Mouse (Mus musculus) embryonic facial prominence, embryonic 12.5 days (tissue): ENCODE results near the gene 4933427D14Rik. TPM values are rescaled to one million over a fixed set of nuclear protein-coding genes. Genes with fewer than 3 reads are reported as not detected.

Source experiments
- ATAC-seq: fragments of 200-750 bp; cut with Nextera tagmentation; 2 replicates; pipeline ENCODE4 v1.8.0; 2017; ENCODE audit not compliant: insufficient number of reproducible peaks, insufficient read depth, low FRiP score, low TSS enrichment
- H3K27ac ChIP-seq: fragments of 300-500 bp; sonication (generic); 2 replicates; pipeline ENCODE4 v1.5.1; 2016; ENCODE audit warnings: mild to moderate bottlenecking
- H3K27me3 ChIP-seq: fragments of 300-500 bp; sonication (generic); 2 replicates; pipeline ENCODE4 v1.6.1; 2016; ENCODE audit warnings: mild to moderate bottlenecking, moderate library complexity
- H3K36me3 ChIP-seq: fragments of 300-500 bp; sonication (generic); 2 replicates; pipeline ENCODE4 v1.6.1; 2016; ENCODE audit warnings: mild to moderate bottlenecking
- H3K4me1 ChIP-seq: fragments of 300-500 bp; sonication (generic); 2 replicates; pipeline ENCODE4 v1.6.1; 2016
- H3K4me2 ChIP-seq: fragments of 300-500 bp; sonication (generic); replicated peaks from 2 replicates; pipeline ENCODE4 v1.6.1; 2016; ENCODE audit warnings: mild to moderate bottlenecking, moderate library complexity
- H3K4me3 ChIP-seq: fragments of 300-500 bp; sonication (generic); 2 replicates; pipeline ENCODE4 v1.5.1; 2016; ENCODE audit warnings: mild to moderate bottlenecking
- H3K9ac ChIP-seq: fragments of 300-500 bp; sonication (generic); 2 replicates; pipeline ENCODE4 v1.6.1; 2016; ENCODE audit warnings: mild to moderate bottlenecking, moderate library complexity
- H3K9me3 ChIP-seq: fragments of 300-500 bp; sonication (generic); 2 replicates; pipeline ENCODE4 v1.6.1; 2016; ENCODE audit warnings: mild to moderate bottlenecking, moderate library complexity
- WGBS: fragments of 180-500 bp; shearing (Covaris S2); methylation state at CpG from one replicate; pipeline ENCODE4 v1.1.7; 2016; 5-methylcytosine and 5-hydroxymethylcytosine counted together
- polyA plus RNA-seq: library from polyadenylated mRNA; unstranded; fragments of >200 nt; fragmentation: Nextera tagmentation; extraction: Ambion mirVana; gene quantifications from 2 replicates; pipeline ENCODE4 v1.2.1, GENCODE M21; 2016

Gene 4933427D14Rik
- polyA plus RNA-seq, 1 experiment from 2014 or later: 23.2 TPM

GRCm38 (mm10) chr11:72135383-72136158 is 71.7 kb downstream of the 4933427D14Rik start, which contains the start of gene Pitpnm3:
Gene Pitpnm3 (minus strand): TSS chr11:72135778.
- Histone ChIP-seq H3K4me1 (peaks cover 21% of the 10 kb centered on the region), H3K36me3 (no peaks in the 10 kb centered on the region), H3K27me3 (peaks cover 67% of the 10 kb centered on the region), H3K4me2 (peak within 1 kb of the TSS; percentile 99), H3K4me3 (peak within 1 kb of the TSS; percentile 60), H3K9ac (peak within 1 kb of the TSS; percentile 70), H3K9me3 (no peaks in the 10 kb centered on the region), H3K27ac (no peak within 1 kb of the TSS)
- WGBS: under 1% methylated on average over 98 of the region's 107 CpGs
- no peak for ATAC-seq

- WGBS: 12% methylated on average over 24 of the region's 24 CpGs
- peak overlapping the region; percentile 99 for H3K4me2 ChIP-seq
- peaks cover 28% of the 10 kb centered on the region for H3K4me1 ChIP-seq
- no peak for ATAC-seq
- H3K27ac ChIP-seq: no peak overlapping the region
- H3K9ac ChIP-seq: peak overlapping the region; percentile 70
- H3K4me3 ChIP-seq: peak overlapping the region; percentile 60
- H3K27me3 ChIP-seq: peaks cover 67% of the 10 kb centered on the region
- H3K9me3 ChIP-seq: no peaks in the 10 kb centered on the region
- no peaks in the 10 kb centered on the region for H3K36me3 ChIP-seq
Observed at GRCm38 (mm10) chr11:72134536-72135382, 72.5 kb downstream of the 4933427D14Rik start.

GRCm38 (mm10) chr11:72133075-72133474 is 74.2 kb downstream of the 4933427D14Rik start:
- Histone ChIP-seq H3K27me3 (peaks cover 59% of the 10 kb centered on the region), H3K27ac (no peak overlapping the region), H3K9me3 (no peaks in the 10 kb centered on the region), H3K9ac (no peak overlapping the region), H3K4me3 (no peak overlapping the region), H3K36me3 (no peaks in the 10 kb centered on the region), H3K4me2 (no peak overlapping the region), H3K4me1 (peaks cover 30% of the 10 kb centered on the region)
- ATAC-seq: no peak
- 62% methylated on average over 10 of the region's 10 CpGs for WGBS

- Histone ChIP-seq H3K36me3 (no peaks in the 10 kb centered on the region), H3K4me3 (no peak overlapping the region), H3K27me3 (peaks cover 51% of the 10 kb centered on the region), H3K27ac (no peak overlapping the region), H3K9me3 (no peaks in the 10 kb centered on the region), H3K9ac (no peak overlapping the region), H3K4me2 (no peak overlapping the region), H3K4me1 (peaks cover 33% of the 10 kb centered on the region)
- ATAC-seq: no peak
- WGBS: 18% methylated on average over 3 of the region's 3 CpGs
Observed at GRCm38 (mm10) chr11:72132266-72132665, 75.0 kb downstream of the 4933427D14Rik start.

- H3K36me3 ChIP-seq: no peaks in the 10 kb centered on the region
- no peak for ATAC-seq
- H3K4me2 ChIP-seq: no peak overlapping the region
- WGBS: 80% methylated on average over 1 of the region's 1 CpGs
- no peak overlapping the region for H3K4me3 ChIP-seq
- H3K27ac ChIP-seq: no peak overlapping the region
- peaks cover 33% of the 10 kb centered on the region for H3K4me1 ChIP-seq
- H3K27me3 ChIP-seq: peaks cover 45% of the 10 kb centered on the region
- no peak overlapping the region for H3K9ac ChIP-seq
- no peaks in the 10 kb centered on the region for H3K9me3 ChIP-seq
Observed at GRCm38 (mm10) chr11:72131697-72132096, 75.6 kb downstream of the 4933427D14Rik start.

- no peak overlapping the region for H3K4me3 ChIP-seq
- H3K36me3 ChIP-seq: no peaks in the 10 kb centered on the region
- no peak overlapping the region for H3K9ac ChIP-seq
- no peak overlapping the region for H3K27ac ChIP-seq
- ATAC-seq: no peak
- H3K27me3 ChIP-seq: peaks cover 37% of the 10 kb centered on the region
- H3K9me3 ChIP-seq: no peaks in the 10 kb centered on the region
- H3K4me2 ChIP-seq: no peak overlapping the region
- peaks cover 33% of the 10 kb centered on the region for H3K4me1 ChIP-seq
- 82% methylated on average over 3 of the region's 3 CpGs for whole genome bisulfite sequencing
Observed at GRCm38 (mm10) chr11:72130905-72131304, 76.4 kb downstream of the 4933427D14Rik start.

GRCm38 (mm10) chr11:72130472-72130871 is 76.8 kb downstream of the 4933427D14Rik start:
- Histone ChIP-seq H3K4me1 (peaks cover 33% of the 10 kb centered on the region), H3K9me3 (no peaks in the 10 kb centered on the region), H3K4me3 (no peak overlapping the region), H3K36me3 (no peaks in the 10 kb centered on the region), H3K9ac (no peak overlapping the region), H3K27ac (no peak overlapping the region), H3K4me2 (0 out of 2 replicates have a peak overlapping the region, but pooled peaks have one; percentile 2), H3K27me3 (peaks cover 33% of the 10 kb centered on the region)
- 69% methylated on average over 3 of the region's 3 CpGs for WGBS
- ATAC-seq: no peak

GRCm38 (mm10) chr11:72130021-72130420 is 77.2 kb downstream of the 4933427D14Rik start:
- no peaks in the 10 kb centered on the region for H3K36me3 ChIP-seq
- no peak overlapping the region for H3K27ac ChIP-seq
- no peaks in the 10 kb centered on the region for H3K9me3 ChIP-seq
- H3K9ac ChIP-seq: no peak overlapping the region
- 16% methylated on average over 11 of the region's 11 CpGs for WGBS
- no peak for ATAC-seq
- H3K4me3 ChIP-seq: no peak overlapping the region
- peaks cover 30% of the 10 kb centered on the region for H3K4me1 ChIP-seq
- H3K27me3 ChIP-seq: peaks cover 28% of the 10 kb centered on the region
- H3K4me2 ChIP-seq: 0 out of 2 replicates have a peak overlapping the region, but pooled peaks have one; percentile 2

- Histone ChIP-seq H3K36me3 (no peaks in the 10 kb centered on the region), H3K9me3 (no peaks in the 10 kb centered on the region), H3K4me1 (peaks cover 28% of the 10 kb centered on the region), H3K4me2 (no peak overlapping the region), H3K27ac (no peak overlapping the region), H3K9ac (no peak overlapping the region), H3K4me3 (no peak overlapping the region), H3K27me3 (peaks cover 21% of the 10 kb centered on the region)
- ATAC-seq: no peak
- 72% methylated on average over 8 of the region's 8 CpGs for WGBS
Observed at GRCm38 (mm10) chr11:72129032-72129894, 78.0 kb downstream of the 4933427D14Rik start.

GRCm38 (mm10) chr11:72127450-72128189 is 79.6 kb downstream of the 4933427D14Rik start:
- no peak overlapping the region for H3K27ac ChIP-seq
- no peak overlapping the region for H3K4me3 ChIP-seq
- 0 out of 2 replicates have a peak, but pooled peaks cover 4% of the 10 kb centered on the region for H3K27me3 ChIP-seq
- no peaks in the 10 kb centered on the region for H3K36me3 ChIP-seq
- WGBS: 76% methylated on average over 5 of the region's 5 CpGs
- H3K9me3 ChIP-seq: no peaks in the 10 kb centered on the region
- H3K4me2 ChIP-seq: no peak overlapping the region
- H3K9ac ChIP-seq: 0 out of 2 replicates have a peak overlapping the region, but pooled peaks have one; percentile 19
- 0 out of 2 replicates have a peak, but pooled peaks have one; percentile 22 for ATAC-seq
- peaks cover 22% of the 10 kb centered on the region for H3K4me1 ChIP-seq
